Mouse (Mus musculus) embryo, embryonic 10 days (tissue): ENCODE results near the gene Cbfb.

ENCODE experiments used
- DNase-seq: peaks from one replicate; pipeline ENCODE4 v3.0.0-alpha.2; 2015; ENCODE audit warnings: low spot score

The Cbfb gene

DNA sequence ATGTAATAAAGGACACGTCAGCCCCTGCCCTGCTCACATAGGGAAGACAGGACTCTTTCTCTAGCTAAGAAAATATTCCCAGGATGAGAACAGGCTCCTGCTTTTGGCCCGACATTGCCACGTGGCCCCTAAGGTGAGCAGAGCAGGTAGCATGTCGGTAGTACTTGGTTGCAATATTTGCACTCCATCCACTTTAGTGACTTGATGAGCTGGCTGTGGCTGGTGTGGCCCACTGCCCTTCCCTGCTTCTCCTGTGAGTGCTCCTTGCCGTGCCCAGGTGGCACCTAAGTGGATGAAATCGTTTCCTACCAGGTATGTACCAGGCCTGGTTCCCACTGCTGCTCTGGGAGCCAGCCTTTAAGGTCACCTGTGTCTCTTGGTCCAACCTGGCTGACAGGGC lies 81.5 kb downstream of the Cbfb start:
- DNase-seq: no peak

DNA sequence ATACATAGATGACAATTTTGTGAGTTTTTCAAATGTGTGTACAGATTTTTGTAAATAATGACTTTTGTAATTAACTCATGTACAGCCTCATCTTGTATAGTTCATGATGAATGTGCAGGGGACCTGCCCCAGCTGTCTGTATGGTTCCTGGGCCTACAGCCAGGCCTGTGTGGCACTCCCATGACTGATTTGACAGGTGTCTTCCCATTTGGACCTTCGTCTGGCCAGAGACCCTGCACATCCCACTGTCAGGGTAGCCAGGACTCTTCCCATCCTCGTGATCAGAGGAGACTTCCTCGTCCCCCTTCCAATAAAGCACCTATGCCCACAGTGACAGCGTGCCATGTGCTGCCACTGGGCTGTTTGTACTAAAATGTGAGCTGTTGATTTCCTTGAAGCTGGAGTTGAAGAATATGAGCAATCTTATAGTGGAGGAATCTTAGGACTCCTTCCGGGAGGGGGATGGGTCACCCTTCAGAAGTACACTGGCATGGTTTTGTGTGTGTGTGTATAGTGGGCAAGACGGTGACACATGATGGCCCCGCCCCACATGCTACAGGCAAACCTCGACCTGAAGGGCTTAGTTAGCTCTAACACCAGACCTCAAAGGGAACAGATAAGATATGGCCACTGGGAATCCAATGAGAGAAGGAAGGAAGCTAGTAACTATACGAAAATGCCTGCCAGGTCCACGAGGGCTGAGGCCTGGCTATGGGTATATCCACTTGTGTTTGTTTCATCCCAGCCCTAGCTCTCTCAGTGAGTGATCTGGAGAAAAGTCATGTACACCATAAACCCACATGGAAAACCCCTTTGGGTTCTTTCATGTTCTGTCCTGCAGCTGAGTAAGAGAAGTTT lies 82.4 kb downstream of the Cbfb start:
- DNase-seq: no peak

DNA sequence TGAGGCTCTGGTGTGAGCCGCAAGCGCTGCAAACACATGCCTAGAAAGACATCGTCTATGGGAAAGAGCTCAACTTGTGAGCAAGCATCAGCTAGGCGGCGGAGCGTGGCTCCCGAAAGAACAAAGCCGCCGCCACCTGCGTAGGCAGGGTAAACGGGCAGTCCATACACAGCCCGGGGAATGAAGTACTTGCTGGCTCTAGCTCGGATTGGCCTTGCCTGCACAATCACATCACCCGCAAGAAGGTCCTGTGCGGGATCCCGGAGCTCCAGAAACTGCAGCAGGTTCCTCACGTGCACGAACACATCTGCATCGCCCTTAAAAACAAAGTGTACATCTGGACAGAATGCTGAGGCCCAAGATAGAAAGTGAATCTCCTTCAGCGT lies 83.3 kb downstream of the Cbfb start:
- DNase-seq: no peak

DNA sequence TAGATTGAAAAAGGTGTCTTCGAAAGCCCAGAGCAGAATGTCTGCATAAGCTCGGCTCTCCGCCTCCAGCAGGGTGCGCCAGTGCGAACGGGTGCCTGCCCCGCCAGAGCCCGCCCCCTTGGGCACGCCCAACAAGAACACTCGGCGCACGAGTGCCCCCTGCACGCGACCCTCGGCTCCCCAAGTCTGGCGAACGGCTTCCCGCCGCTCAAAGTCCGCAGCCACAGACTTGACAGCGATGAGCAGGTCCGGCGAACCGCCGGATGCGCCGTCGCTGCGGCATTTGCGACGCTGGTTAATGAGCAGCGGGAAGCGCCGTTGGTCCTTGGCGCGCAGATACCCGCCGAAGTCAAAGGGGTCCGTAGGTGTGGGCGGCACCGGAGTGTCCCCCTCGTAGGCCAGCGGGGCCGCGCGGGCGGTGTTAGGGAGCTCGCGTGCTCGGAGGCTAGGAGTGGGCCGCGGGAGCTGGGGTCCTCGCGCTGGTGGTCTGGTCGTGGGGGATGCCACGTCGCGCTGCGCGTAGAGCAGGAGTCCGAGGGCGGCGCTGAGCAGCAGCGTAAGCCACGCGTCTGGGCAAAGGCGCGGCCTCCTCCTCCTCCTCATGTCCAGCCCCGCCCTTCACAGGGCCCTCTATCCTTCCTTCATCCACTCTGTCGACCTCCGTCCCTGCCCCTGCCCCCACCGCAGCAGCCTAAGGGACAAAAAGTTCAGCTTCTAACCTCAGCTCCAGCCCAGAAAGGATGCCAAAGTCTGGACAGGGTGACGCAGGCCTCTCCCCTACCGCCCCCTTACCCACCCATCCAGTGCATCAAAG lies 83.9 kb downstream of the Cbfb start:
- DNase-seq: peak; percentile 94

DNA sequence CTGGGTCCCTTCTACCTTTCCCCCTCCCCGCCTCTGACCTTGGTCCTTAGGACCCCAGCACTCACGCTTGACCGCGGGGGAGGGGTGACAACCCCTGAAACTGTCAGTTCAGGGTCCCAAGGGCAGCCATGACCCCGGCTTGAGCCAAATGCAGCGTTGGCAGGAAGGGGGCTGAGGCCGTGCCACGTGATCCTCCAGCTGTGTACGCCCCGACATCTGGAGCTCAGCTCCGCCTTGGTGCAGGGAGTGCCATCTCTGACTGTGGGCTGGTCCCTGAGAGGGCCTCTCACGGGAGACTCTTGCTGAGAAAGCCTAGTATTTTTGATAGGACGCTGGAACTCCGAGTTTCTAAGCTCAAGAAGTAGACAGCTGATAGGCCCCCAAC lies 84.5 kb downstream of the Cbfb start, which contains the start of gene B3gnt9:
TSS of gene B3gnt9 (minus strand) at position 188 of the 385 bp plus-strand sequence.
- DNase-seq: peak; percentile 64

DNA sequence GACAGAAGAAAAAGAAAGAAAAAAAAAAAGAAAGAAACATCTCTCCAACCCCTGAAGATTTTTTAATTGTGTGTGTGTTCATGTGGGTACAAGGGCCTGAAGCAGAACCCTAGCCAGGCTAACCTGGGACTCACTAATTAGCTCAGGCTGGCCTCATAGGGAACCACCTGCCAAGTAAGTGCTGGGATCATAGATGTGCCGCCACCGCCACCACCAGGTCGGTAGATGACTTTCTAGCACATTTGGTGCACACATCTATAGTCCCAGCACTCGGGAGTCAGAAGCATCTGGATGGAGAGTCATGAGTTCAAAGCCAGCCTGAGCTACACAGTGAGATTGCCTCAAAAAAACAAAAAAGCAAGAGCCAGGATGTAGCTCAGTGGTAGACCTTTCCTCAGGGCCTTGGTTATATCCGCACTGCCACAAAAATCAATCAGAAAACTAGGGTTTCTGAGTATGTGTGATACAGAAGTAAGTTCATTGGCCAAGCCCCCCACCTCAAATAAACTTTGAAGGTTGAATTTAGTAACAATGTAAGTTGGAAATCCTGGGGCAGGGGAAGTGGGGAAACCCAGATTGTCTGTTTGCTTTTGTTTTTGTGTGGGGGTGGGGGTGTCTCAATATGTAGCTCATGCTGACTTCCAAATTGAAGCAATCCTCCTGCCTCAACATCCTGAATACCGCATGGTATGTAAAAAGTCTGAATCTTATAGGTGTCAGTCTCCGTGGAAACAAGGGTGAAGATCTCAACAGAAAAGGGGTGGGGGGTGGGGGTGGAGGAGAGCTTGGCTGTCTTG lies 87.0 kb downstream of the Cbfb start:
- DNase-seq: peak; percentile 3

DNA sequence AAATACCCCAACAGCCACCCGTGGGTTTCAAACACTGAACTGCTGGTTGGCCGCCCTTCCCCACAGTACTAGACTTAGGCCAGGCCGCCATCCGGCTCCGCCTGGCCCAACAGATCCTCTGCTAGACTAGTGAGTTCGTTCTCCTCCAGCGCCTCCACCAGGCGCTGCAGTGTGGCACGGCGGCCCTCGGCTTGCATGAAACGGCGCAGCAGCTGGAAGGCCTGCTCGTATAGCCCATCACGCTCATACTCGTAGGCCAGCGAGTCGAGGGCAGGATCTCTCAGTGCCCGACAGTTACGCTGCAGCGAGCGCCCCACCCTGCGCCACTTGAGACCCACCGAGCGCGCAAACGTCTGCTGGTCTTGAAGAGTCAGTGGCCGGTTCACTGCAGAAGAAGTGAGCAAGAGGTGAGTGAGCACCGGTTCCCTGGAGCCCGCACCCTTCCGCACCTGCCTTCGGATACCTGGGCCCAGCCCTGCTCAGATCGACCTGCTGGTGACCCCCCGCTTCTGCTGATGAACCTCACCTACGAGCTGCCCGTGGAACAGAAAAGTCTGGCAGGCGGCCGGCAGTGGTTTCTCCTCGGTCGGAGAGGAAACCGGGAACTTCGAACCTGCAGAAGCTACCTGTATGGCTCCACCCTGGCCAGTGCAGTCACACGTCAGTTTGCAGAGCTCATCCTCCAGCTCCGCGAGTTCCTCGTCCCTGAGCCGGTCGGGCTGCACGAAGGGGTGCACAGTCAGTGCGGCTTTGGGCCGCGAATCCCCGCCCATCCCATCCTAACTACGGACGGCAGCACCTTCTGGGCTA lies 88.6 kb downstream of the Cbfb start:
- peak; percentile 70 for DNase-seq

DNA sequence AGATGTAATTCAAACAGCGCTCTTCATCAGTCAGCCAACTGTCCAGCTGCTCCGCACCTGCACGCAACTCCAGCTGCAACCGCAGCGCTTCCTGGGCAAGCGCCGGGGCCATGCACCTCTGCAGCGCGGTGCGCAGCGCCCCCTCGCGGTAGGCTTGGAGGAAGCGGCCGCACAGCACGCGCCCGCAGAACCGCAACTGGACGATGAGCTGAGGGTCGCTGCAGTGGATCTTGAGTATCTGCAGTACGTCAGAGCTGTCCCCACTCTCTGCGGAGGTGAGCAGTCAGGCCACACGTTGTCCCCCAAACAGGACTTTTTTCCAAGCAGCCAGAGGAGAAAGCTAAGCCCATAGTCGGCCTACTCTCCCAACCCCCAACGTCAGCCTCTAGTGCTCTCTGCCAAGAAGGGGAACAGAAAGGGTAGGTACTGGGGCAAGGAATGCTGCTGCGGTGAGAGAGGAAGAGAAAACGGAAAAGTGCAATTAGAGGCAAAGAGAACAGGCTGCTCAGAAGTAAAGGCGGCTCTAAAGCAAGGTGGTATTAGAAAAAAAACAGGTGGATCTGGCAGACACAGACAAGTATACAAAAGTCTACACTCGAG lies 89.3 kb downstream of the Cbfb start:
- peak; percentile 91 for DNase-seq

DNA sequence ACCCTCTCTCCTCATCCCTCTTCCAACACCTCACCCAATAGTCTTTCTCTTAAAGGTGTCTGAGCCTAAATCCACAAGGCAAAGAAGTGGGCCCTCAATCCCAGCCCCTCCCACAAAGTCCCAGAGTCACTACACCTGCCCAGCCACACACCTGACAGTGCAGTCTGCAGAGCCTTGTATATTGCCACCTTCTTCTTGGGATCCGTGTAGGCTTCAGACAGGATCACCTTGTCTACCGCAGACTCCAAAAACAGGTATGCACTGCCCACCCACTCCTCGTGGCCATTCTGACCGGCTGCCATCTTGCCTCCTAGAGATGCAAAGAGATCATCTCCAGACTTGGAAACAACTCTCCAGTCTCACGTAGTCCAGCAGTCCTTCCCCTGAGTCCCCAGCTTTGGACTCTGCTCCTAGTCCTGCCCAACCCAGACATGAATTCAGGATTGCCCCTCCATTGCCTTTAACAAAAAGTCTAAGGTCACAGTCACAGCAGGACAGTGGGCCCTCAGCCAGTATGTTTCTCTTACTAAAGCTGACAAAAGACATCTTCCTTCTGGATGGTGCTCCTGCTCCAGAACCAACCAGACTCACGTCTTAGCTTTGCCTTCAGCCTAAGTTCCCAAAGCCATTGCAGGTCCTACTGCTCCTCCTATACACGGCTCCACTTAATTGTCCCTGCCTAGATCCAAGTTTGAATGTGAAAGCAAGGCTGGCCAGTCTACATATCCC lies 90.1 kb downstream of the Cbfb start:
- no peak for DNase-seq

DNA sequence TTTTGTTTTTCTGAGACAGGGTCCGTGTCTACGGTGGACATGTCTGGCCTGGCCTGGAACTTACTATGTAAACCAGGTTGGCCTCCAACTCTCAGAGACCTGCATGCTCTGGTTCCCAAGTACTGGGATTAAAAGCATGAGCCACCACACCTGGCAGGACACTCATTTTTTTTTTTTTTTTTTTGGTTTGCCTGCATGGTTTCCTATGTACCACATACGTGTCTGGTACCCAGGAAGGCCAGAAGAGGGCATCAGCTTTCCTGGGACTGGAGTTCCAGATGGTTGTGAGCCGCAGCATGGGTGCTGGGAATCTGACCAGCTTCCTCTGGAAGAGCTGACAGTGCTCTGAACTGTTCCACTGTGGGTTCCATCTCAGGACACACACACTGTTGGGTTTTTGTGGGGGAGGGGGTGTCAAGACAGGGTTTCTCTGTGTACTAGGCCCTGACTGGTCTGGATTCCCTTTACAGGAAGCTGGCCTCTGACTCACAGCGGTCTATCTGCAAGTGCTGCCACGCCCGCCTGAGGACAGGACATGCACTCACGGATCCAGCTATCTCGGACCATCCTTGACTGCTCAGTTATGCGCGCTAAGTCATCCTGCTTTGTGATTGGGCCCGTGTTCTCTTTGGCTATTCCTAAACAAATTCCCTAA lies 91.0 kb downstream of the Cbfb start:
- DNase-seq: no peak

DNA sequence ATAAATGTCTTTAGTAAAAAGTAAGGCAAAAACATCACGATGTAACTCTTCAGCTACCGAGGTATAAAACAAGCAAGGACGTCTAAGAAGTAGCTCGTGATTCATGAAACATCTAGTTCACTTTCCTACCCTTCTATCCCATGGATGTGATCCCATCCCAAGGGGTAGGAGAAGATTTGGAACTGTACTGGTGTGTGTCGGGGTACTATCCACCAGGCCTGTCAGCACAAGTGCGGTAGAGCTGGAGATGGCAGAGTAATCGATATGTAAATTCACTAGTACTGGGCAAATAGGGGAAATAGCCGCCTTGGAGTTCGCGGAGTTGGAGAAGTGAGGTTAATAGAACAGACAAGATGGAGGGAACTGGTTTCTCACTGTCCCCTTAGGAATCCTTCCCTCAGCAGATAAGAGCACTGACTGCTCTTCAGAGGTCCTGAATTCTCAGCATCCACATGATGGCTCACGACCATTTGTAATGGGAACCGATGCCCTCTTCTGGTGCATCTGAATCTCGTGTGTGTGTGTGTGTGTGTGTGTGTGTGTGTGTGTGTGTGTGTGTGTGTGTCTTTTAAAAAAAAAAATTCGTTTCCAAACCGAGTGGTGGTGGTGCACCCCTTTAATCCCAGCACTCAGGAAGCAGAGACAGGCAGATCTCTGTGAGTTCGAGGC lies 92.9 kb downstream of the Cbfb start:
- no peak for DNase-seq

DNA sequence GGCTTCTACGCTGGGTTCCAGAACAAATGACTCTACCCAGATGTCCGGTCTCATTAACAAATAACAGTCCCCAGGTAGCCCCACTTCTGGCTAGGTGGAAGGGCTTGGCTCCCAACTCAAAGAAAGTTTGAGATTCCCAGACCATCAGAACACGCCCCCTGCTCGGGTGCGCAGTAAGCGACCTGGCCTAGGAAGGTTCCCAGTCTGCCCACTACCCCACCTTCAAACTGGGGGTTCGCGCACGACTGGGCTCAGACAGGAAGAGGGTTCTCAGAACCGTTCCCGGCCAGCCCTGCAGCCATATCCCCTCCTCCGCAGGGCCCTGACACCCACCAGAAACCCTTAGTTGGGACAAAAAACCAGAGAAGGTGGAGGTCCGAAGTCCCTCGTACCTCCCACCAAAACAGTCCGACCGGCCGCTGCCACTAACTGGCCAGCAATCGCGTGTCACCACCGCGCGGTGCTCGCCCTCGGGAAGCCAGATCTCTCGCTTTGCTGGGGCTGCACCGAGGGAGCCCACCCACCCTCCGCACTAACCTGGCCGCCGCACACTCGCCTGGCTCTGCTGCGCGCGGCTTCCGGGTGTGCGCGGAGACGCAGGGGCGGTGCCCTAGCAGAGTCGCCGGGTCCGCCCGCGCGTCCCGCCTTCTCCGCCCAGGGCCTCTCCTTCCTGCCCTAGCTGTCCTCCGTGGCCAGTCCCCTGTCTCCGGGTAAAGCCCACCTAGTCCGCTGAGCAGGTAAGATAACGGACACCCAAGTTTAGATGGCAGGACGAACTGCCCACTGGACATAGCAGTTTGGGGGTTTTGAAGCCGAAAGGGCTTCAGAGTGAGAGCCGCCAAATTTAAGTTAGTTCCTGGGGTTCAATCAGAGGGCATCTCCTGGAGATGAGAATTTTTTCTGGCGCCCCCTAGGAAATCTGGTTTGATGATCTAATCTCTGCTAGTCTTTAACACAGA lies 93.8 kb downstream of the Cbfb start, which contains the start of the genes Tradd and Fbxl8:
TSS of gene Tradd (minus strand) at position 586 of the 959 bp plus-strand sequence.
TSS of gene Fbxl8 (plus strand) at position 625 of the 959 bp plus-strand sequence.
- peak; percentile 77 for DNase-seq

DNA sequence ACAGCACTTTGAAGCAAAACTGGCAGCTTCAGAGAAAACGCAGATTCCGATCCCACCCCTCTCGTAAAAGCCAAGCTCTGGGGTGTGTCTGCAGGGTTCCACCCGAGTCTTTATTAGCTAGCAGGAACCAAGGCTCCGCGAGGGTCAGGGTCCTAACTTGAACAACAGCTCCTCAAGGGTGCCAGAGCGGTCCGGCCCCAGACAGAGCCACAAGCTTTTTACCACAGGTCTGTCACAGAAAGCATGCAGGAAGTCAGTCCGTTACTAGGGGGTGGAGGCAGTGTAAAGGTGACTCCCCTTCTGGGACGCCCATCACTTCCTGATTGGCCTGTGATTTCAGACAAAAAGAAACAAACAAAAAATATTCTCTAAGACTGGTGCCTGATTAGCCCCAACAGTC lies 94.7 kb downstream of the Cbfb start:
- no peak for DNase-seq

DNA sequence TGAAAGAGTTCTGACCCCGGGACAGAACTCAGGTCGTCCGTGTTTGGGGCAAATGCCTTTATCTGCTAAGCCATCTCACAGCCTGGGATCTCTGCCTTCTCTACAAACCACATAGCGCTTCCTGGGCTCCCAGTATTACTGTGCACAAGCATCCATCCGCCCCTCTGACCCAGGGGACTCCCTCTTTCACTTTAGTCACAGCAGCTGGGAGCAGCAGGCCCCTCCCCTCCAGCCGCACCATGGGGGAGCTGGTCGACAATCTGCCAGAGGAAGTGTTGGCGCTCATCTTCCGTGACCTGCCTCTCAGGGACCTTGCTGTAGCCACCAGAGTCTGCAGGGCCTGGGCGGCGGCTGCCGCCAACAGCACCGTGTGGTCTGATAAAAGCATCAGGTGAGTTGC lies 96.3 kb downstream of the Cbfb start:
- DNase-seq: no peak
